Mouse (Mus musculus) kidney, adult 2 months (tissue): Measurements from ENCODE around the gene Frrs1l. TPM values are rescaled to one million over a fixed set of nuclear protein-coding genes. Genes with fewer than 3 reads are reported as not detected.

ENCODE experiments used
- DNase-seq: peaks from one replicate; pipeline ENCODE4 v3.0.0; 2021
- H3K27ac ChIP-seq: fragments of 200-500 bp; 2 replicates; pipeline ENCODE4 v1.5.1; 2012; ENCODE audit warnings: low read depth, low read length, control low read depth, inconsistent platforms; ENCODE audit not compliant: insufficient read depth
- H3K27me3 ChIP-seq: fragments of 200-500 bp; replicated peaks from 2 replicates; pipeline ENCODE4 v1.6.1; 2012; ENCODE audit warnings: mild to moderate bottlenecking, moderate library complexity, low read length, inconsistent platforms; ENCODE audit not compliant: control insufficient read depth, insufficient read depth
- H3K36me3 ChIP-seq: fragments of 200-500 bp; 2 replicates; pipeline ENCODE4 v1.6.1; 2012; ENCODE audit warnings: mild to moderate bottlenecking, moderate library complexity, low read length, inconsistent platforms; ENCODE audit not compliant: control insufficient read depth, insufficient read depth
- H3K4me1 ChIP-seq: fragments of 200-500 bp; 2 replicates; pipeline ENCODE4 v1.6.1; 2011; ENCODE audit warnings: low read length; ENCODE audit not compliant: control insufficient read depth, insufficient read depth
- H3K4me3 ChIP-seq: fragments of 200-500 bp; 2 replicates; pipeline ENCODE4 v1.5.1; 2011; ENCODE audit warnings: mild to moderate bottlenecking, low read depth, low read length, control low read depth; ENCODE audit not compliant: insufficient read depth
- CTCF ChIP-seq: fragments of 200-500 bp; conservative IDR thresholded peaks from 2 replicates; pipeline ENCODE4 v1.5.1; 2011; ENCODE audit warnings: low read depth, mild to moderate bottlenecking, control low read depth, low read length, moderate library complexity, mixed read lengths; ENCODE audit not compliant: insufficient read depth, insufficient read length
- POLR2A ChIP-seq: fragments of 200-500 bp; IDR thresholded peaks from one replicate; pipeline ENCODE4 v1.6.1; 2011; ENCODE audit warnings: low read depth, low read length, control low read depth
- WGBS: fragments of 180-500 bp; shearing (Covaris S2); methylation state at CpG from one replicate; pipeline ENCODE4 v1.1.7; 2018; 5-methylcytosine and 5-hydroxymethylcytosine counted together
- polyA plus RNA-seq: library from polyadenylated mRNA; depleted of rRNA; stranded (reverse); fragments of >200 nt; gene quantifications from 2 replicates; pipeline ENCODE4 v1.2.3, GENCODE M21; 2012

The Frrs1l gene
- polyA plus RNA-seq, 1 experiment = 0.02 TPM

DNA sequence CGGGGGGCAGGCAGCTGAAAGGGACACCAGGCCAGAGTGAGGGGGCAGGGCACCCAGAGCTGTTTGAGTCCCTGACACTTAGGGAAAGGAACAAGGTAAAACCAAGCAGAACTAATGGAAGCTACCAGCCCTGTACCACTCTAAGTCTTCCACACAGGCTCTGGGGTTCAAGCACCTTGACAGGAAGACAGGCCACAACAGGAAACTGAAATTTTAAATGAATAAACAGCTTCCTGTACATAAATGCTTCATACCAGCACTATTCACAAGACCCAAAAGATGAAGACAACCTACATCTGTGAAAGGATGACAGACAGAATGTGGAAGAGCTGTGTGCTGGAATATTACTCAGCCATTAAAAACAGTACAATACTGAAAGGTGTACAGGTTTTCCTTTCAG is 54.9 kb downstream of the Frrs1l start:
- WGBS = no CpG with 5 or more reads among the region's 1 CpGs
- no peak overlapping the region for H3K27ac ChIP-seq
- no peak overlapping the region for H3K4me3 ChIP-seq
- TF ChIP-seq POLR2A = no peak
- TF ChIP-seq CTCF = no peak
- no peaks in the 10 kb centered on the region for H3K36me3 ChIP-seq
- no peak for DNase-seq
- no peaks in the 10 kb centered on the region for H3K27me3 ChIP-seq
- peaks cover 28% of the 10 kb centered on the region for H3K4me1 ChIP-seq

DNA sequence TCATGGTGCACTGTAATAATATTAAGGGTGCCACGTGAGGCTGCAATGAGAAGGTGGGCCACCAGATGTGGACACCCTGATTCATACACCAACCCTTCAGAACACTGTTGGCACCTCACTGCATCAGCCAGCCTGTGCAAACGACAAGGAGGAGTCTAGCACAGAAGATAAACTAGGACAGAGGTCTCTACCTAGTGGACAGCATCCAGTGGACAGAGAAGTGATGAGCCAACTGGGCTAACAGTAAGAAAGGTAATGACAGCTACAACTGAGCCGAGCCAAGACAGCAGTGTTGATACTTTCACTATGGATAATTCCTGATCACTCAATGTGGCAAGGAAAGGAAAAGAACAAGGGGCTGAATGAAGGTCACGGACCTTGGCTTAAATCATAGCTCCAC is 57.0 kb downstream of the Frrs1l start:
- Histone ChIP-seq H3K27me3 (no peaks in the 10 kb centered on the region), H3K36me3 (no peaks in the 10 kb centered on the region), H3K4me1 (peaks cover 26% of the 10 kb centered on the region), H3K4me3 (no peak overlapping the region), H3K27ac (no peak overlapping the region)
- DNase-seq = no peak
- 88% methylated on average over 4 of the region's 4 CpGs for WGBS
- no peak for TF ChIP-seq POLR2A
- no peak for TF ChIP-seq CTCF

DNA sequence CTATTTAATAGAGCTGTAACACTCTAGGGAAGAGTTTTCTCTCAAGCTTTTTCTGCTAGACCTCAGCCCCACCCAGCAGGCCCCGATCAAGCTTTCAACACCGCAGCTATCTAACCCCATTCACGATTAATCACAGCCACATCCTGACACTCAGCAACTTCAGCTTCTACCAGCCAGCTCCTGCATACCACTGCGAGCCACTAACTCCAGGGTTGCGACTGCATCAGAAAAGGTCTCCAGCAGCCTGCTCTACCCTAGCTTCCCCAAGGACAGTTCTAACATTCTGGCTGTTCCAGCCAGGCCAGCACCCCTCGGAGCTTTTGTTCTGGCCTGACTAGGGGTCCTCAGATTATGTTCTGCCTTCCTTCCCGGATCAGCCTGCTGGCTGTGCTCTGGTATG is 58.1 kb downstream of the Frrs1l start:
- H3K4me1 ChIP-seq = peaks cover 21% of the 10 kb centered on the region
- no peak overlapping the region for H3K27ac ChIP-seq
- H3K36me3 ChIP-seq = no peaks in the 10 kb centered on the region; the same call in 1 of the 2 replicates
- no peaks in the 10 kb centered on the region for H3K27me3 ChIP-seq
- TF ChIP-seq POLR2A = no peak
- no peak for TF ChIP-seq CTCF
- DNase-seq = no peak
- no peak overlapping the region for H3K4me3 ChIP-seq
- WGBS = 70% methylated on average over 7 of the region's 7 CpGs

DNA sequence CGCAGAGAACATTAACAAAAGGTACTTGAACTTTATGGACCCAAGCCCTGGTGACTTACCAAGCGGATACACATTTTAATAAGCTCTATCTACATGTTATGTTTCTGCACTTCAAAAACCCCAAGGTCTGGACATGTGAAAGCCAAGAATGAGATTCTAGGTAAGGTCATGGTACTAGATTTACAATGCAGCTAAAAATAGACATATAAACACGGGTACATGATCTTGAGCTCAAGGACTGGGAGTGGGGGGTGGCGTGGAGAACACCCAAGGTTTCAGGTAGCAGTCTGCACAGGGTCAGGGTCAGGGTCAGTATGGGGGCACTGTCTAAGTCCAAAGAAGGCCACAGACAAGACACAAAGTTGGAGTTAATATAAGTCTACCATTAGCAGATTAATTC is 59.9 kb downstream of the Frrs1l start:
- H3K27me3 ChIP-seq = no peaks in the 10 kb centered on the region
- no peak overlapping the region for H3K4me3 ChIP-seq
- WGBS = 45% methylated on average over 4 of the region's 4 CpGs
- TF ChIP-seq POLR2A (no peak), CTCF (no peak)
- peak; percentile 35 for DNase-seq
- H3K27ac ChIP-seq = peak overlapping the region; percentile 24; the same call in 1 of the 2 replicates
- peaks cover 2% of the 10 kb centered on the region for H3K36me3 ChIP-seq
- peaks cover 11% of the 10 kb centered on the region for H3K4me1 ChIP-seq

DNA sequence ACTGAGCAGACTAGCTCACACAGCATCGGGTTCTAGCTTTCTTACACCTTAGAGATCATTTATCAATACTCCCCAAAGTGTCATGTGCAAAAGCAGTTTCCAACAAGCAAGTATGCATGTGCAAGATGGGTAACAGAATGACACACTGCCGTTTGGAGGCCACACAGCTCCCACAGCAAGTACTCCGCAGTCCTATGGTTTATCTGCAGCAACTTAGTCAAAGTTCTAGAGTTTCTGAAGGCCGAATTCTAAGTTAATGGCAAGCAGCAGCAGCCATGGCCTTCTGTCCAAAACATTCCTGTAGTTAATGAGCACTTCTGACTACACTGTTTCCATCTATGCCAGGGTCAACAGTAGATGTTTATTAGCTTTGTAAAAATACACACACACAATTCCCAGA is 63.2 kb downstream of the Frrs1l start:
- Histone ChIP-seq H3K27me3 (no peaks in the 10 kb centered on the region), H3K27ac (no peak overlapping the region), H3K4me3 (no peak overlapping the region), H3K4me1 (peaks cover 6% of the 10 kb centered on the region), H3K36me3 (peaks cover 2% of the 10 kb centered on the region)
- 64% methylated on average over 4 of the region's 4 CpGs for WGBS
- DNase-seq = no peak
- TF ChIP-seq POLR2A (no peak), CTCF (no peak)

DNA sequence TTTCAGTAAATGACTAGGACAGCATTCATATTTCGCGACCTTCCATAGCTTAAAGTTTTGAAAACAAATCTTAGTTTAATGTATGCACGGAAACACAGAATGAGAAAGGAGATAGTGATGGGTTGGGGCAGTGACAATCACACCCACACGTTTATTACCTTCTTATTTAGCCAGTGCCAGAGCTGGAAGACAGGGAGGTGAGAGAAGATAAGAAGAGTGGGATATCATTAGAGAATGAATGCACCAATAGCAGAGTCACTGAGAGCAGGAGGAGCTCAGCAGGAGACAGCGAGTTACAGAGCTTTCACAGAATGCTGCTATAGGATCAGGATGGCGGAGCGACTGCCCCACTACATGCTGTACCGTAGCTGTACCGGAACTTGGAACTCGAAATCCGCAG is 68.0 kb downstream of the Frrs1l start:
- TF ChIP-seq POLR2A = no peak
- TF ChIP-seq CTCF = no peak
- no peaks in the 10 kb centered on the region for H3K4me1 ChIP-seq
- WGBS = 94% methylated on average over 11 of the region's 11 CpGs
- no peak overlapping the region for H3K4me3 ChIP-seq
- peaks cover 6% of the 10 kb centered on the region for H3K36me3 ChIP-seq
- no peaks in the 10 kb centered on the region for H3K27me3 ChIP-seq
- no peak for DNase-seq
- H3K27ac ChIP-seq = no peak overlapping the region

DNA sequence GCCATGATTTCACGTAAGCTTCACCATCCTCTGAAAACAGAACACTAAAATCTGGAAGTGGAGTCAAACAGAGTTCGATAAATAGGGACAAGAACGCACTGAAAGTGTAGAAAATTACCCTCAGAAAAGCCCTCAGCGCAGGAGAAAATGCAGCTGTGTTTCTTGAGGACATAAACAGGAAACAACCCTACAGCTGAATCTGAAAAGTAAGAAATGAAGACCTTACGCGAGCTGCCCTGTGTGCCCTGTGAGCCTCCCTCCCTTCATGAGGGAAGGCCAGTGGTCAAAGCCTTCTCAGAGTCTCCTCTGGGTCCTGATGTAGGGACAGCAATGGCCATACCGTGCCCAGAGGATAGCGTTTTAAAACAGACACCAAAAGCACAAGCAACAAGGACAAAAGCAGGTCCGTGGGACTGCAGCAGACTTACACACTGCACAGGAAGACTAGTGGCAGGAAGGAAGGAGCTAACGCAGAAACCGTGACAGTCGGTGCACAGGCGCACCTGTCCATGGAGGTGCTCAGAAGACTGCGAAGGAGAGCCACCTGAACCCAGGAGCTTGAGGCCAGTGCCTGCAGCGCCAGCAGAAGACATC is 74.4 kb downstream of the Frrs1l start:
- Histone ChIP-seq H3K27ac (no peak overlapping the region), H3K4me1 (no peaks in the 10 kb centered on the region), H3K27me3 (no peaks in the 10 kb centered on the region), H3K36me3 (peaks cover 10% of the 10 kb centered on the region), H3K4me3 (no peak overlapping the region)
- TF ChIP-seq CTCF (no peak), POLR2A (no peak)
- 81% methylated on average over 15 of the region's 15 CpGs for WGBS
- DNase-seq = no peak
